Mouse (Mus musculus) intestine, embryonic 16.5 days (tissue): ENCODE data around the gene Slc24a5. TPM values are rescaled to one million over a fixed set of nuclear protein-coding genes. Genes with fewer than 3 reads are reported as not detected.
"Not testable (repeated sequence)": the region's sequence is repeated elsewhere in the genome, so short reads cannot be mapped to it uniquely, and the experiment has no call there.

Source experiments
- ATAC-seq: fragments of 200-750 bp; cut with Nextera tagmentation; 2 replicates; pipeline ENCODE4 v1.8.0; 2017; ENCODE audit warnings: moderate TSS enrichment, moderate library complexity
- H3K27ac ChIP-seq: fragments of 300-500 bp; sonication (generic); 2 replicates; pipeline ENCODE4 v1.5.1; 2014; ENCODE audit warnings: mild to moderate bottlenecking, low read length
- H3K27me3 ChIP-seq: fragments of 300-500 bp; sonication (generic); replicated peaks from 2 replicates; pipeline ENCODE4 v1.6.1; 2014; ENCODE audit warnings: low read length, control low read depth, mixed read lengths; ENCODE audit not compliant: control insufficient read depth, insufficient read depth
- H3K36me3 ChIP-seq: fragments of 300-500 bp; sonication (generic); 2 replicates; pipeline ENCODE4 v1.6.1; 2014; ENCODE audit warnings: low read length, control low read depth; ENCODE audit not compliant: control insufficient read depth, insufficient read depth
- H3K4me1 ChIP-seq: fragments of 300-500 bp; sonication (generic); 2 replicates; pipeline ENCODE4 v1.6.1; 2014; ENCODE audit warnings: low read length, control low read depth, mixed read lengths; ENCODE audit not compliant: control insufficient read depth, insufficient read depth
- H3K4me2 ChIP-seq: fragments of 300-500 bp; sonication (generic); 2 replicates; pipeline ENCODE4 v1.6.1; 2014; ENCODE audit warnings: low read depth, low read length, control low read depth
- H3K4me3 ChIP-seq: fragments of 300-500 bp; sonication (generic); 2 replicates; pipeline ENCODE4 v1.5.1; 2014; ENCODE audit warnings: mild to moderate bottlenecking, low read length
- H3K9ac ChIP-seq: fragments of 300-500 bp; sonication (generic); 2 replicates; pipeline ENCODE4 v1.6.1; 2014; ENCODE audit warnings: low read depth, low read length
- H3K9me3 ChIP-seq: fragments of 300-500 bp; sonication (generic); 2 replicates; pipeline ENCODE4 v1.6.1; 2016; ENCODE audit warnings: low read length, control low read depth; ENCODE audit not compliant: control insufficient read depth
- WGBS: fragments of 180-500 bp; shearing (Covaris S2); extraction: QIAGEN DNeasy Blood & Tissue Kit; methylation state at CpG from one replicate; pipeline ENCODE4 v1.1.7; 2014; 5-methylcytosine and 5-hydroxymethylcytosine counted together
- polyA plus RNA-seq: library from polyadenylated mRNA; unstranded; fragments of >200 nt; fragmentation: Nextera tagmentation; extraction: Ambion mirVana; gene quantifications from 2 replicates; pipeline ENCODE4 v1.2.1, GENCODE M21; 2015

Gene Slc24a5
- polyA plus RNA-seq, 1 experiment from 2014 or later: 1.2 TPM

DNA sequence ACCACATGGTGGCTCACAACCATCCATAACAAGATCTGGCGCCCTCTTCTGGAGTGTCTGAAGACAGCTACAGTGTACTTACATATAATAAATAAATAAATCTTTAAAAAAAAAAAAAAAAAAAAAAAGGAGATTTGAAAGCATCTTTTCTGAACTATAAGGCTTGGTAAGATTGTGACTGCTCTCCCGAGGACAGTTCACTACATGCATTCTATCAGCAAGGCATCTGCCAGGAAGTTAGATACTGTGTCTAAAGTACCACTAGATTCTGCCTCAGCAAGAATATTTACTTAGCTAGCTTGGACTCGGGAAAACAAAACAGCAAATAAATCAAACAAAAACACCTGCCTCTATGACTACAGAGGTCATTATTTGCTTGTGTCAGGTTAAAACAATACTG is 24.2 kb downstream of the Slc24a5 start:
- H3K27ac ChIP-seq, H3K4me3 ChIP-seq, ATAC-seq, H3K9me3 ChIP-seq, H3K4me1 ChIP-seq, H3K27me3 ChIP-seq, H3K4me2 ChIP-seq, H3K9ac ChIP-seq, H3K36me3 ChIP-seq: not testable (repeated sequence)
- 82% methylated on average over 3 of the region's 3 CpGs for WGBS

- H3K9me3 ChIP-seq, H3K9ac ChIP-seq, H3K36me3 ChIP-seq, H3K4me2 ChIP-seq, H3K27me3 ChIP-seq, H3K4me1 ChIP-seq, ATAC-seq, H3K27ac ChIP-seq, H3K4me3 ChIP-seq: not testable (repeated sequence)
- 98% methylated on average over 13 of the region's 13 CpGs for WGBS
Observed at GRCm38 (mm10) chr2:125104491-125104890, 36.6 kb downstream of the Slc24a5 start.

DNA sequence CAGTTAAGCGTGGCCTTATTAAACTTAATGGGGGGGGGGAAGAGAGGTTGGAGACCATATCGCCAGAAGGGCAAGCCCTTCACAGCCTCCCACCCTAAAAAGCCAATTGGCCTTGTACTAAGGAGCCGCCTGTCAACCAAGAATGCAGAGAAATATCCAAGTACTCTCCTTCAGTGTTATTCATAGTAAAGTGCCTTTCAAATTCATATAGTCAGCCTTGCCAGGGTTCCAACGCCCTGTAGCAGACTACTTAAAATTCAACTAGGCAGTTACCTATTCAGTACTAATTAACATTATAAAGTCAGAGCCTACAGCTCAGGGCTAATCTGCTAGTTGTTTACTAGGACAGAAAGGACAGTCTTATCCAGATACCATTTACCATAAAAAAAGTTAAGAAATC is 38.6 kb downstream of the Slc24a5 start:
- not testable (repeated sequence) for ATAC-seq, H3K9ac ChIP-seq, H3K36me3 ChIP-seq, H3K4me2 ChIP-seq, H3K27me3 ChIP-seq, H3K9me3 ChIP-seq, H3K4me1 ChIP-seq, H3K4me3 ChIP-seq, H3K27ac ChIP-seq
- WGBS: 94% methylated on average over 4 of the region's 4 CpGs

- H3K27me3 ChIP-seq: no peaks in the 10 kb centered on the region
- peaks cover 12% of the 10 kb centered on the region; the same call in 1 of the 2 replicates for H3K4me1 ChIP-seq
- H3K4me2 ChIP-seq: no peak overlapping the region
- WGBS: 80% methylated on average over 6 of the region's 6 CpGs
- no peaks in the 10 kb centered on the region for H3K9me3 ChIP-seq
- H3K36me3 ChIP-seq: no peaks in the 10 kb centered on the region
- H3K9ac ChIP-seq: no peak overlapping the region
- no peak for ATAC-seq
- H3K27ac ChIP-seq: no peak overlapping the region
- no peak overlapping the region for H3K4me3 ChIP-seq
Observed at GRCm38 (mm10) chr2:125119381-125120110, 51.6 kb downstream of the Slc24a5 start.

DNA sequence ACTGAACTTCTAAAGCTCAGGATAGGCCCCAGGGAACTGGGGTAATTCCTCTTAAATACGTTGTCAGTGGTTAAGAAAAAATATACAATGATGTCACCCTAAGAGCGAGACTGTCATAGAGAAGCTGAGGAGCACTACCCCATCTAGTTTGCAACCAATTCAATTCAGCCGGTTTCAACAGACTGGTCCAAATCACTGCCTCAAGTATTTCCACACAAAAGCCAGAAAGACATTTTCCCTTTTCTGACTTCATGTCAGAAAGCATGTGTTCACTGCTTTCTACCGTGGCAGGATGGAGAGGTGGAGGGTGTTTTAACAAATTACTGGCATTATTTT is 54.3 kb downstream of the Slc24a5 start:
- peaks cover 12% of the 10 kb centered on the region; the same call in 1 of the 2 replicates for H3K4me1 ChIP-seq
- no peaks in the 10 kb centered on the region for H3K27me3 ChIP-seq
- peak overlapping the region; percentile 77 for H3K4me2 ChIP-seq
- no peaks in the 10 kb centered on the region for H3K36me3 ChIP-seq
- peak overlapping the region; percentile 74 for H3K4me3 ChIP-seq
- H3K9ac ChIP-seq: peak overlapping the region; percentile 92
- 4% methylated on average over 4 of the region's 4 CpGs for WGBS
- H3K27ac ChIP-seq: peak overlapping the region; percentile 81; the same call in 1 of the 2 replicates
- no peaks in the 10 kb centered on the region for H3K9me3 ChIP-seq
- no peak for ATAC-seq

DNA sequence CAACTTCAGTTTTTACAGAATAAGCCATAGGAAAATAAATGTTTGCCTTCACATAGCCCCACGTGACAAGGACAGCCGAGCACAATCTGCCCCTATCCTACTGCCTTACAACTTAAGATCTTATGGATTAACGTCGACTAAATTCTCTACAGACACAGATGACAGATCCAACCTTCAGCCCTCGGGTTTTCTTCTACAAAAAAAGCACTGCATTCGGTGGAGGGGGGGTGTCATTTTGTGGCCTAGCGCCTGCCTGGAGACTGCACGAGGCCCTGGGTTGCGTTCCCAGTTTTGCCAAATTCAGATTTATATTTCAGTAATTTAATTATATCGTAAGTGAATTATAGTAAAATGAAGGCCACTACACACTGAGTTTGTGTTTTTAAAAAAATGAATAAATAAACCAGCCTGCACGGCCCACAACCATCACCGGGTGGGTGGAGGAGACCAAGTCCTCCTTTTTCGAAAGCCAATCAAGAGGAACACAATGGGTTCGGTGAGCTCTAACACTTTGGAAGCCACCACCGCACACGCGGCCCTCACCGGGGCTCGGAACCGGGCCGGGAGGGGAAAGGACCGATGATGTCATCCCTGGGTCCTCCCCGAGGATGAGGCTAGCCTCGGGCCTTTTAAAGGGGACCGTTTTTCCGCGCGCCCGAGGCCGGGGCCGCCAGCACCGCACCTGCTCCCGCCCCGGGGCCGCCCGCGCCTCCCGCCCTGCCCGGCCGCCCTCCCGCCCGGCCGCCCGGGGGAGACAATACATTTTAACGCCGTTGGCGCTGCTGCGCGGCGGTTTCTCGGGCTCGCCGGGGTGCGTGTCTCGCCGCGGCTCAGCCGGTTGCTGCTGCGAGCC is 54.9 kb downstream of the Slc24a5 start:
- ATAC-seq: peak; percentile 85
- Histone ChIP-seq H3K9me3 (no peaks in the 10 kb centered on the region), H3K4me3 (peak overlapping the region; percentile 74), H3K4me2 (peak overlapping the region; percentile 77), H3K36me3 (no peaks in the 10 kb centered on the region), H3K4me1 (peaks cover 12% of the 10 kb centered on the region; the same call in 1 of the 2 replicates), H3K27me3 (no peaks in the 10 kb centered on the region), H3K27ac (peak overlapping the region; percentile 81), H3K9ac (peak overlapping the region; percentile 92)
- 1% methylated on average over 45 of the region's 59 CpGs for WGBS

- Histone ChIP-seq H3K9me3 (no peaks in the 10 kb centered on the region), H3K36me3 (no peaks in the 10 kb centered on the region), H3K27ac (peak within 1 kb of the TSS; percentile 81), H3K9ac (peak within 1 kb of the TSS; percentile 92), H3K4me3 (peak within 1 kb of the TSS; percentile 74), H3K27me3 (no peaks in the 10 kb centered on the region), H3K4me2 (peak within 1 kb of the TSS; percentile 77), H3K4me1 (peaks cover 12% of the 10 kb centered on the region; the same call in 1 of the 2 replicates)
- under 1% methylated on average over 40 of the region's 48 CpGs for WGBS
- ATAC-seq: peak; percentile 90
Observed at GRCm38 (mm10) chr2:125123477-125123852, 55.5 kb downstream of the Slc24a5 start, which contains the start of gene Myef2. Myef2 (minus strand) TSS chr2:125123661.

DNA sequence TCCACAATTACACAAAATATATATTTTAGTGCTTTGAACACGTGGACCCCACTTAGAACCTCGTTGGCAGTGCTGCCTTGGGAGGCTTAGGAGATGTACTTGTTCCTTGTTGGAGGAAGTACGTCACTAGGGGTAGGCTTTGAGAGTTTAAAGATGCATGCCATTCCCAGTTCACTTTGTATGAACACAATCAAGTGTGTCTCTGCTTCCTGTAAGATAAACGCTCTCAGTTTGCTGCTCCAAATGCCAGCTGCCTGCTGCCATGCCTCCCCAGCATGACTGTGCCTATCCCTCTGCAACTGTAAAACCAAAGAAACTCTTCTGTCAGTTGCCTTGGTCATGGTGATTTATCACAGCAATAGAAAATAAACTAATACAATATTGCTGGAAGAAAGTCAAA is 57.9 kb downstream of the Slc24a5 start:
- H3K27me3 ChIP-seq: no peaks in the 10 kb centered on the region
- no peaks in the 10 kb centered on the region for H3K9me3 ChIP-seq
- no peak overlapping the region for H3K4me2 ChIP-seq
- 37% methylated on average over 4 of the region's 4 CpGs for WGBS
- no peak for ATAC-seq
- no peak overlapping the region for H3K27ac ChIP-seq
- H3K4me3 ChIP-seq: no peak overlapping the region
- no peak overlapping the region for H3K9ac ChIP-seq
- peaks cover 8% of the 10 kb centered on the region; the same call in 1 of the 2 replicates for H3K4me1 ChIP-seq
- no peaks in the 10 kb centered on the region for H3K36me3 ChIP-seq

- H3K9me3 ChIP-seq: no peaks in the 10 kb centered on the region
- H3K4me2 ChIP-seq: no peak overlapping the region
- WGBS: 71% methylated on average over 3 of the region's 3 CpGs
- H3K4me3 ChIP-seq: no peak overlapping the region
- no peak overlapping the region for H3K27ac ChIP-seq
- no peaks in the 10 kb centered on the region for H3K27me3 ChIP-seq
- H3K9ac ChIP-seq: no peak overlapping the region
- H3K4me1 ChIP-seq: peaks cover 2% of the 10 kb centered on the region; the same call in 1 of the 2 replicates
- ATAC-seq: no peak
- H3K36me3 ChIP-seq: no peaks in the 10 kb centered on the region
Observed at GRCm38 (mm10) chr2:125126792-125127191, 58.9 kb downstream of the Slc24a5 start.
